Mouse (Mus musculus) hindbrain, embryonic 14.5 days (tissue): Measurements from ENCODE around the gene Cmtm4. TPM values are rescaled to one million over a fixed set of nuclear protein-coding genes. Genes with fewer than 3 reads are reported as not detected.
A peak's percentile ranks its signal among the peaks of the same experiment; 100 is the strongest.

Experiments used
- ATAC-seq: fragments of 200-750 bp; cut with Nextera tagmentation; 2 replicates; pipeline ENCODE4 v1.8.0; 2017; ENCODE audit warnings: moderate number of reproducible peaks, mild to moderate bottlenecking, moderate TSS enrichment, moderate library complexity; ENCODE audit not compliant: low FRiP score
- DNase-seq: peaks from one replicate; pipeline ENCODE4 v3.0.0-alpha.2; 2015; ENCODE audit warnings: low spot score
- H3K27ac ChIP-seq: fragments of 300-500 bp; sonication (generic); 2 replicates; pipeline ENCODE4 v1.5.1; 2014; ENCODE audit warnings: mild to moderate bottlenecking, moderate library complexity
- H3K27me3 ChIP-seq: fragments of 300-500 bp; sonication (generic); 2 replicates; pipeline ENCODE4 v1.6.1; 2014; ENCODE audit warnings: mild to moderate bottlenecking, low read length, mixed read lengths; ENCODE audit not compliant: control insufficient read depth, insufficient read depth
- H3K36me3 ChIP-seq: fragments of 300-500 bp; sonication (generic); replicated peaks from 2 replicates; pipeline ENCODE4 v1.6.1; 2014; ENCODE audit not compliant: control insufficient read depth, insufficient read depth
- H3K4me1 ChIP-seq: fragments of 300-500 bp; sonication (generic); replicated peaks from 2 replicates; pipeline ENCODE4 v1.6.1; 2014; ENCODE audit warnings: antibody characterized with exemption, low read length, mixed read lengths; ENCODE audit not compliant: control insufficient read depth, insufficient read depth
- H3K4me2 ChIP-seq: fragments of 300-500 bp; sonication (generic); replicated peaks from 2 replicates; pipeline ENCODE4 v1.6.1; 2014; ENCODE audit warnings: mild to moderate bottlenecking, moderate library complexity
- H3K4me3 ChIP-seq: fragments of 300-500 bp; sonication (generic); replicated peaks from 2 replicates; pipeline ENCODE4 v1.5.1; 2014; ENCODE audit warnings: mild to moderate bottlenecking, low read length
- H3K9ac ChIP-seq: fragments of 300-500 bp; sonication (generic); 2 replicates; pipeline ENCODE4 v1.6.1; 2014
- H3K9me3 ChIP-seq: fragments of 300-500 bp; sonication (generic); 2 replicates; pipeline ENCODE4 v1.6.1; 2016; ENCODE audit warnings: low read length; ENCODE audit not compliant: control insufficient read depth
- WGBS: fragments of 180-500 bp; shearing (Covaris S2); extraction: QIAGEN DNeasy Blood & Tissue Kit; methylation state at CpG from one replicate; pipeline ENCODE4 v1.1.7; 2014; 5-methylcytosine and 5-hydroxymethylcytosine counted together
- polyA plus RNA-seq: library from polyadenylated mRNA; unstranded; fragments of >200 nt; fragmentation: Nextera tagmentation; extraction: Ambion mirVana; gene quantifications from 2 replicates; pipeline ENCODE4 v1.2.1, GENCODE M21; 2014

The Cmtm4 gene
- polyA plus RNA-seq, 1 experiment from 2014 or later = 3.8 TPM

DNA sequence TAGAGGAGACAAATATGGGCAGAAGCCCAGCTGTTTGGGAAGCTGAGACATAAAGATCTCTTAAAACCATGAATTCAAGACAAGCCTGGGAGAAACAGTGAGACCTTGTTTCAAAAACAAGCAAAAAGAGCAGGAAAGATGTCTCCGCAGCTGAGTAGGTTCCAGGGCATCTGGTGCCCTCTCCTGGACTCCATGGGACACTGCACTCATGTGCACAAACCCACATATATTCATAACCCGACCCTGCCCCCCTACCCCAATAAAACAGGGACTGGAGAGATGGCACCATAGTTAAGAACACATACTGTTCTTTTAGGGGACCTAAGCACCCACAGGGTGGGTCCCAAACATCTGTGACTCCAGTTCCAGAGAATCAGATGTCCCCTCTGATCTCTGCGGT lies 8.0 kb upstream of the Cmtm4 start:
- H3K4me3 ChIP-seq = no peak overlapping the region
- no peaks in the 10 kb centered on the region; the same call in 1 of the 2 replicates for H3K27me3 ChIP-seq
- DNase-seq (no peak), ATAC-seq (no peak)
- H3K27ac ChIP-seq = no peak overlapping the region
- no peak overlapping the region for H3K4me2 ChIP-seq
- no peak overlapping the region for H3K9ac ChIP-seq
- H3K36me3 ChIP-seq = no peaks in the 10 kb centered on the region
- 70% methylated on average over 3 of the region's 3 CpGs for WGBS
- H3K9me3 ChIP-seq = no peaks in the 10 kb centered on the region
- no peaks in the 10 kb centered on the region for H3K4me1 ChIP-seq

DNA sequence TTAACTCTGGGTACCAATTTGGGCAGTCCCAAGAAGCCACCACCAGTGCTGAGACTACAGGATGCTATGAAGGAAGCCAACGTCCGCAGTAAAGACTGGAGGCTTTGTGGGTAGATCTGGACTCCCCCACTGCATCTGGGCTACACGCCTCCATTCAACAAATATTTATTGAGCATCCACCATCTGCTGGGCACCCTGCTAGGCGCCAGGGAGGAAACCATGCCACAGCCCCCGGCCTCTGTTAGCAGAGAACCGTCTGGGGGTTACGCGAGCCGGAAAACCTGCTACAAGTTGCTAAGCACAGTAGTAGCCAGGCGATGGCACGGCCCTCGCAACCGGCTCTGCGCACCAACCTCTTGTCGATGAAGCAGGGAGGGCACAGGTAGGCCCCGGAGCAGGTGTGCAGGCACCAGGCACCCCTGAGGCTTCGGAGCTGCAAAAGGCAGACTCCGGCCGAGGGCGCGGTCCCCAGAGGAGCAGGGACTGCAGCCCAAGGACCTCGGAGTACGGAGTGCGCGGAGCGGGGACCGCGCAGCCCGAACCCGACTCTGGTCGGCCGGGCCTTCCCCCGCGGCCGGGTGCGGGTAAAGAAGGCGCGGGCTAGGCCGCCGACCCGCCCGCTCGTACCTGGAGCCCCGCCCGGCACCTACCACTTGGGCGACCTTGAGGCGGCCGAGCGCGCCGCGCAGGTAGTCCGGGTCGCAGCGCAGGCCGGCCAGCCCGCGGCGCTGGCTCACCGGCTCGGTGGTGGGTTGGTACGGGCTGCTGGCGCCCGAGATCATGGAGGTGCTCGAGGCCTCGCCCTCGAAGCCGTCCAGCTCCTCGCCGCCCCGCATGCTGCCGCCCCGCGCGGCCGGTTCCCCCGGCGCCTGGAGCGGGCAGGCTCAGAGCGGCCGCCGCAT lies 555 bp downstream of the Cmtm4 start:
- ATAC-seq (peak; percentile 79), DNase-seq (peak; percentile 60)
- Histone ChIP-seq H3K4me2 (peak overlapping the region; percentile 69), H3K36me3 (no peaks in the 10 kb centered on the region), H3K27ac (peak overlapping the region; percentile 74), H3K4me3 (peak overlapping the region; percentile 73), H3K9me3 (no peaks in the 10 kb centered on the region), H3K27me3 (no peaks in the 10 kb centered on the region), H3K9ac (peak overlapping the region; percentile 76), H3K4me1 (peaks cover 15% of the 10 kb centered on the region)
- WGBS = under 1% methylated on average over 69 of the region's 82 CpGs

DNA sequence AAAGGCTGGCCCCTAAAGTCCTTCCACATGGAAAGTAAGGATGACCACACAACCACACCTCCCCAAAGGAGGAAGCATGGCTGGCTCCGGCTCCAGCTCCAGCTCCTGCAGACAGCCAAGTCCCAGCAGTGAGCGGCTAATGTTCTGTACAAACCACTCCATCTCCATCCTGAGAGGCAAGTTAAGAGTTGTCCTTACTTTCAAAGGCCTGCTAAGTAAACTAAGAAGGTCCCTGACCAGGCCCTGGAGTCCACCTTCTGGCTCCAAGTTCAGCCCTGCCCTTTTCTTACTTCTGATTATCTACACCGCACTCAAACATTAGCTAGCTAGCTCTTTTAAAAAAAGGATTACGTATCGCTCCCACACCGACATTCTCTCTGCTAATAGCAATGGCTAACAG lies 1.8 kb downstream of the Cmtm4 start:
- no peak for ATAC-seq
- H3K27me3 ChIP-seq = no peaks in the 10 kb centered on the region
- no peak overlapping the region for H3K27ac ChIP-seq
- H3K4me1 ChIP-seq = peaks cover 15% of the 10 kb centered on the region
- H3K4me3 ChIP-seq = no peak overlapping the region
- H3K4me2 ChIP-seq = peak overlapping the region; percentile 69
- H3K36me3 ChIP-seq = no peaks in the 10 kb centered on the region
- no peaks in the 10 kb centered on the region for H3K9me3 ChIP-seq
- no peak for DNase-seq
- WGBS = 80% methylated on average over 6 of the region's 6 CpGs
- H3K9ac ChIP-seq = peak overlapping the region; percentile 76; the same call in 1 of the 2 replicates

DNA sequence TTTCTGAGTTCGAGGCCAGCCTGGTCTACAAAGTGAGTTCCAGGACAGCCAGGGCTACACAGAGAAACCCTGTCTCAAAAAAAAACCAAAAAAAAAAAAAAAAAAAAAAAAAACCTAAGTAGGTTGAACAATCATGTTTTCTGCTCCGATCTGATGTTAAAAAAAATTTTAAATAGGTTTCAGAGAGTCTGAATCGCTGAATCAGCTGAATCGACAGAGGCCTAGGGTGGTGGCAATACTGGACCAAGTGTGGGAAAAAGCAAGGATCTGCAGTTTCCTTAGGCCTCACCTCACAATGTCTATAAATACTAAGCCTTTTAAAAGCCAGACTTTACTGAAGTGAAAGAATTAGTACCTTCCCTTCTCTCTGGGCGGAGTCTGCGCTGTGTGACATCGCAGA lies 2.5 kb downstream of the Cmtm4 start:
- H3K4me2 ChIP-seq = 0 out of 2 replicates have a peak overlapping the region, but pooled peaks have one; percentile 69
- ATAC-seq (no peak), DNase-seq (no peak)
- peaks cover 15% of the 10 kb centered on the region for H3K4me1 ChIP-seq
- no peak overlapping the region for H3K27ac ChIP-seq
- H3K9ac ChIP-seq = no peak overlapping the region
- H3K9me3 ChIP-seq = no peaks in the 10 kb centered on the region
- no peaks in the 10 kb centered on the region for H3K27me3 ChIP-seq
- H3K4me3 ChIP-seq = no peak overlapping the region
- no peaks in the 10 kb centered on the region for H3K36me3 ChIP-seq
- WGBS = 97% methylated on average over 6 of the region's 7 CpGs

DNA sequence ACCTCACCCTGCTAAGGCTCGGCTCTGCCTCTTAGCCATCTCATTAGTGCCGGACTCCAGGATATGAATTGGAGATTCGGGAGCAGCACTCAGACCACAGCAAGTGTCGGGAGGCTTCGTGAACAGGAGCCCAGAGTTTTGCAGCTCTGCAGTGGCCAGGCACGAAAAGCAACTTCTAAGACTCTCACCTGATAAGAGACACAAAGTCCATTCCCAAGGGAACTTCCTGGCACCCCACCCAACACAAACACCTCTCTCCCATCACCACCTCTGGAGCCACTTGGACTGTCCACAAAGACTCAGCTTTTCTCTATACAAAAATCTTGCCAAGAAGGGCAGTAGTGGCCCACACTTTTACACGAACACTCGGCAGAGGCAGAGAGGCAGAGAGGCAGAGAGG lies 5.4 kb downstream of the Cmtm4 start:
- H3K36me3 ChIP-seq = no peaks in the 10 kb centered on the region
- ATAC-seq = no peak
- DNase-seq = no peak
- H3K9me3 ChIP-seq = no peaks in the 10 kb centered on the region
- H3K4me3 ChIP-seq = no peak overlapping the region
- peaks cover 19% of the 10 kb centered on the region for H3K4me1 ChIP-seq
- WGBS = 84% methylated on average over 8 of the region's 8 CpGs
- no peak overlapping the region for H3K27ac ChIP-seq
- no peaks in the 10 kb centered on the region for H3K27me3 ChIP-seq
- no peak overlapping the region for H3K9ac ChIP-seq
- no peak overlapping the region for H3K4me2 ChIP-seq

DNA sequence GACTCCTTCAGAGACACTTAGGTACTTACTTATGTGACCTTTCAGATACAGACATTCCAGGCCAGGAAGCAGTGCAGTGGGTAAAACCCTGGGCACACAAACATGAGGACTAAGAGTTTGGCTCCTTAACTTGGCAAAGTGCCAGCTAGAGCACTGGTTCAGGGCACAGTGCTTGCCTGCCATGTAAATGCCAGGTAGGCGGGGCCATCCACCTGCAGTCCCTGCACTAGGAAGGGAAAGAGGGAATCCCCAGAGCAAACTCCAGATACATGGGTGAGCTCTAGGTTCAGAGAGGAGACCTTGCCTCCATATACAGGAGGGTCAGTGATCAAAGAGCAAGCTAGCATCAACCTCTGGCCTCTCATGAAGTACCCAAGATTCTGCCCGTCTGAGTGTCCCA lies 7.6 kb downstream of the Cmtm4 start:
- Histone ChIP-seq H3K27ac (no peak overlapping the region), H3K9me3 (no peaks in the 10 kb centered on the region), H3K4me2 (no peak overlapping the region), H3K9ac (no peak overlapping the region), H3K36me3 (no peaks in the 10 kb centered on the region), H3K4me1 (peaks cover 9% of the 10 kb centered on the region; the same call in 1 of the 2 replicates), H3K27me3 (no peaks in the 10 kb centered on the region), H3K4me3 (no peak overlapping the region)
- DNase-seq = no peak
- no peak for ATAC-seq
- WGBS = 87% methylated on average over 2 of the region's 2 CpGs

DNA sequence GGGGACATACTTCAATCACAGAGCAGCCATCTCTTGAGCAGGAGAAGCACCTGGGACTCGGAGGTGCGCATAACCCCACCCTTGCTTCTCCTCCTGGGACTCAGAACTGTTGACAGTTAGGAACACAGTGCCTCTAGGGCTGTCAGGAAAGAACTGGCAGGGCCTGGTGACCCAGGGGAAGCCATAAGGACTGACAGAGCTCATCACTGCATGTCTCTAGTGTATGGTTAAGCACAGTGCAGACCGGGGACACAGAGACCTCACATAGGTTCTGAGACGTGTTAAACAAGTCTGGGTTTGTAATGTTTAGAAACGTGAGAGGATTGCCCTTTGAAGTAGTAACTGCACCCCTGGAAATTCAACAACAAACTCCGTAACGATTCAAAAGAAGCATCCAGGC lies 8.1 kb downstream of the Cmtm4 start:
- WGBS = 67% methylated on average over 7 of the region's 7 CpGs
- Histone ChIP-seq H3K9me3 (no peaks in the 10 kb centered on the region), H3K36me3 (no peaks in the 10 kb centered on the region), H3K4me2 (no peak overlapping the region), H3K27me3 (no peaks in the 10 kb centered on the region), H3K4me1 (peaks cover 12% of the 10 kb centered on the region; the same call in 1 of the 2 replicates), H3K4me3 (no peak overlapping the region), H3K9ac (no peak overlapping the region), H3K27ac (no peak overlapping the region)
- no peak for DNase-seq
- no peak for ATAC-seq

DNA sequence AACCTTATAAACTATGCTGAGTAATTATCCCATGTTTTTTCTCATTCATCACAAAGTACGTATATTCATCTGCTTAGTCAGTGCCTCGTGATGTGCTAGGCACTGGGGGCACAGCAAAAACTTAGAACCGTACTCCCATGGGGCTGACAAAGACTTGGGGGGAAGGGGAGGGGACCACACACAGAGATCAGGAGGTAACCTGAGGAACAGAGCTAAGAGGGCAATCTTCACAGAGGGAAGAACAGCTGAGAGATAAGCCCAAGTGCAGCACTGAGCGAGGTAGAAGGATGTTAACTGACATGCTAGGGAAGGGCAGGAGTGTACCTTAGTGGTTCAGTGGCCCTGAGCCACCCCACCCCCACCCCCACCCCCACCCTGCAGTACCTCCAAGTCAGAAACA lies 8.9 kb downstream of the Cmtm4 start:
- Histone ChIP-seq H3K4me3 (no peak overlapping the region), H3K27me3 (no peaks in the 10 kb centered on the region), H3K36me3 (no peaks in the 10 kb centered on the region), H3K9me3 (no peaks in the 10 kb centered on the region), H3K27ac (no peak overlapping the region), H3K4me1 (peaks cover 12% of the 10 kb centered on the region; the same call in 1 of the 2 replicates), H3K9ac (no peak overlapping the region), H3K4me2 (no peak overlapping the region)
- DNase-seq (no peak), ATAC-seq (no peak)
- 20% methylated on average over 4 of the region's 4 CpGs for WGBS

DNA sequence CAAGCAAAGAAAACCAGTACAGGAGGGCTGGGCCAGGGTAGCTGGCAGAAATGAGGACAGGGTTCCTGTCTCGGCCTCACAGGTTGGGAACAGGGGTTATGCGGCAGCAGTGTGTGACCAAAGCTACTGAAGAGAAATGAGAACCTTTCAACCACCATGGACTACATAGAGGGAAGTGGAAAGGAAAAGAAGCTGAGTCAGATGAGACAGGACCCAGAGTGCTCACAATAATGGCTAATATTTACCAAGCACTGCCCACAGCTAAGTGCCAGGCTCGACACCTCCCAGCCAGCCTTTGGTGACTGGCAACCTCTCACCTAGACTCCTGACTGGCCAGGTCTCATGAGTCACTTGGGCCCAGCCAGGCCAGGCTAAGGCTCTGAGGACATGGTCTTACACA lies 11.6 kb downstream of the Cmtm4 start:
- Histone ChIP-seq H3K36me3 (no peaks in the 10 kb centered on the region), H3K27ac (no peak overlapping the region)

More for the DNA sequence above, 11.6 kb downstream of the Cmtm4 start:
- 67% methylated on average over 3 of the region's 3 CpGs for WGBS
- no peak overlapping the region for H3K4me2 ChIP-seq
- no peaks in the 10 kb centered on the region for H3K9me3 ChIP-seq
- H3K4me3 ChIP-seq = no peak overlapping the region
- no peak for DNase-seq
- no peaks in the 10 kb centered on the region for H3K27me3 ChIP-seq
- H3K4me1 ChIP-seq = peaks cover 12% of the 10 kb centered on the region; the same call in 1 of the 2 replicates
- ATAC-seq = no peak
- H3K9ac ChIP-seq = no peak overlapping the region
